Mouse (Mus musculus): Measurements from ENCODE around the gene Dhrs4. TPM values are rescaled to one million over a fixed set of nuclear protein-coding genes. Genes with fewer than 3 reads are reported as not detected.

Dhrs4 gene
- total and polyA plus RNA-seq, 3 experiments, result 22.7 to 34.2 TPM; not detected in 1

DNA sequence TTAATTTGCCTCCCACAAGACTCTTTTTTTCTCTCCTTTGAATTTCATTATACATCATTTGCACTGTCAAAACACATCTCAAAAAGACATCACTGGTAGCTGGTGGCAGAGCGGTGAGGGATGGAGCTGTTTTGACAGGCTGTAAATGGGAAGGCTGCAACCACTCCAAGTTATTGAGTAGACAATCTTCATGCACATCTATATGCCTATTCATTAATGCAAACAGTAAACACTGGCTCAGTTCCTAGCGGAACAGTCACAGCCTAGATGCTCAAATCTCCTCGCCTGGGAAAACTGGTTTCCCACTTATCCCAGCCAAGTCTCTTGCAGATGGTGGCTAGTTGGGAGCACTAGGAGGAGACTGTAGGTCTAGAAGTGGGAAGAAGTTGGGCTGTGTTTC is 19.8 kb upstream of the Dhrs4 start:
- Histone ChIP-seq H3K79me2 (ENCODE audit: control insufficient read depth, insufficient read depth, low read length, poor library complexity) (no peaks in the 10 kb centered on the region), H3K36me3 (ENCODE audit: control insufficient read depth in 1 of 2, insufficient read depth in 2 of 2, low read length in 2 of 2) (no peaks in the 10 kb centered on the region), H3K27ac (ENCODE audit: control insufficient read depth, low read depth, low read length) (no peak overlapping the region), H3K4me3 (ENCODE audit: control insufficient read depth in 1 of 2, insufficient read depth in 1 of 2, low read depth in 2 of 2, low read length in 2 of 2) (no peak overlapping the region), H3K9me3 (replicated peaks; ENCODE audit: insufficient read depth, low read length) (no peaks in the 10 kb centered on the region), H3K27me3 (ENCODE audit: control insufficient read depth in 1 of 2, insufficient read depth in 2 of 2, low read length in 2 of 2) (peaks cover 5 to 6% of the 10 kb centered on the region in 2 experiments; a peak in 3 of 4 replicates), H3K4me1 (ENCODE audit: control insufficient read depth in 1 of 2, insufficient read depth in 2 of 2, low read length in 2 of 2) (no peaks in the 10 kb centered on the region), H3K9ac (ENCODE audit: control insufficient read depth, low read depth, low read length, poor library complexity, severe bottlenecking) (no peak overlapping the region)
- no peak for TF ChIP-seq ZC3H11A (IDR thresholded peaks at IDR 0.05; ENCODE audit: low read depth, low read length)
- TF ChIP-seq POLR2AphosphoS2 (IDR thresholded peaks at IDR 0.05; ENCODE audit: low read length), result no peak
- TF ChIP-seq CTCF (IDR thresholded peaks at IDR 0.05 in 2 of 3, conservative IDR thresholded peaks at IDR 0.05 in 1 of 3; ENCODE audit: control insufficient read depth in 1 of 3, insufficient read depth in 1 of 3, low read depth in 2 of 3, low read length in 3 of 3, poor library complexity in 1 of 3, severe bottlenecking in 1 of 3), result no peak
- TF ChIP-seq ELF1 (IDR thresholded peaks at IDR 0.05; ENCODE audit: low read depth, low read length), result no peak
- TF ChIP-seq MAZ (IDR thresholded peaks at IDR 0.05; ENCODE audit: low read depth, low read length), result no peak
- TF ChIP-seq NELFE (IDR thresholded peaks at IDR 0.05; ENCODE audit: low read depth, low read length), result no peak
- no peak for DNase-seq (ENCODE audit: low read depth, low spot score)

DNA sequence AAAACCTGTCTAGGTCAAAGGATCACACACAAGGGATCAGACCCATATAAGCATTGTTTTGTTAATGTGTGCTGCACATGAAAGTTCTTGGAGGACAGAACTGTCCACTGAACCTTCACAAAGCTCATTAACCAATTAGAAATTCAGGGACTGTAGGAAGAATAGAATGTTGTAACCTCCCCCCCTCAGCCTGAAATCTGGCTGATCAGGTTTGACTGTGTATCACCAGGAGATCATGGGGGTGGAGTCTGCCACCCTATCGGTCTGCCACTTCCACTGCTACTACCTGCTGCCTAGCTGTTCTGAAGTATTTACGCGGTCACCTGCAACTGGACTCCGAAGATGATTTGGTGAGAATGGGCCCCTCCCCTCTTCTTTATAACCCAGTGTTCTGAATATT is 18.8 kb upstream of the Dhrs4 start:
- Histone ChIP-seq H3K9me3 (replicated peaks; ENCODE audit: insufficient read depth, low read length) (no peaks in the 10 kb centered on the region), H3K36me3 (ENCODE audit: control insufficient read depth in 1 of 2, insufficient read depth in 2 of 2, low read length in 2 of 2) (no peaks in the 10 kb centered on the region), H3K4me3 (ENCODE audit: control insufficient read depth in 1 of 2, insufficient read depth in 1 of 2, low read depth in 2 of 2, low read length in 2 of 2) (no peak overlapping the region), H3K4me1 (ENCODE audit: control insufficient read depth in 1 of 2, insufficient read depth in 2 of 2, low read length in 2 of 2) (no peaks in the 10 kb centered on the region), H3K27ac (ENCODE audit: control insufficient read depth, low read depth, low read length) (no peak overlapping the region), H3K79me2 (ENCODE audit: control insufficient read depth, insufficient read depth, low read length, poor library complexity) (no peaks in the 10 kb centered on the region), H3K9ac (ENCODE audit: control insufficient read depth, low read depth, low read length, poor library complexity, severe bottlenecking) (no peak overlapping the region), H3K27me3 (ENCODE audit: control insufficient read depth in 1 of 2, insufficient read depth in 2 of 2, low read length in 2 of 2) (peaks cover 5 to 9% of the 10 kb centered on the region in 2 experiments)
- DNase-seq (ENCODE audit: low read depth, low spot score), result no peak
- TF ChIP-seq NELFE (IDR thresholded peaks at IDR 0.05; ENCODE audit: low read depth, low read length) (no peak), CTCF (IDR thresholded peaks at IDR 0.05 in 2 of 3, conservative IDR thresholded peaks at IDR 0.05 in 1 of 3; ENCODE audit: control insufficient read depth in 1 of 3, insufficient read depth in 1 of 3, low read depth in 2 of 3, low read length in 3 of 3, poor library complexity in 1 of 3, severe bottlenecking in 1 of 3) (no peak), RAD21 (IDR thresholded peaks at IDR 0.05; ENCODE audit: low read depth, low read length) (no peak)

DNA sequence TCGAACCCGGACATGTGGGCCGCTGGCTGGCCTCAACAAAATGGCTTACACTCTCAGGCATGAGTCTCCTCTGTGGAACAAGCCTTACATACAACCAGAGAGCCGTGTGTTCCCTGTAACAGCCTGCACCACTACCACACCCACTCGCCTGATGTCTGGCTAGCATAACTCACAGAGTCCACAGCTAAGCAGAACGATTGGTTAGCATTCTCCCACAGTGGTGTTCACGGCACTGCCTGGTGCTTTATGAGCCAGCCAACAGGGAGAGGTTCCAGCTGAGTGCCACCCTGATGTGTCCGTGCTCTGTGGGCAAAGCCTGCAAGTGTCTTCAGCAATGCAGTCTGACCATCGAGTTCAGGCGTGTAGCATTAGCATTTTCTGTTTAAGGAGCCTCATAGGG is 18.3 kb upstream of the Dhrs4 start:
- H3K79me2 ChIP-seq (ENCODE audit: control insufficient read depth, insufficient read depth, low read length, poor library complexity), result no peaks in the 10 kb centered on the region
- peaks cover 5 to 9% of the 10 kb centered on the region in 2 experiments for H3K27me3 ChIP-seq (ENCODE audit: control insufficient read depth in 1 of 2, insufficient read depth in 2 of 2, low read length in 2 of 2)
- H3K4me1 ChIP-seq (ENCODE audit: control insufficient read depth in 1 of 2, insufficient read depth in 2 of 2, low read length in 2 of 2), result no peaks in the 10 kb centered on the region
- no peak for DNase-seq (ENCODE audit: low read depth, low spot score)
- no peaks in the 10 kb centered on the region for H3K36me3 ChIP-seq (ENCODE audit: control insufficient read depth in 1 of 2, insufficient read depth in 2 of 2, low read length in 2 of 2)
- TF ChIP-seq JUND (IDR thresholded peaks at IDR 0.05; ENCODE audit: low read depth, low read length) (no peak), POLR2AphosphoS2 (IDR thresholded peaks at IDR 0.05; ENCODE audit: low read length) (no peak), ZNF384 (IDR thresholded peaks at IDR 0.05; ENCODE audit: low read depth, low read length) (no peak), ELF1 (IDR thresholded peaks at IDR 0.05; ENCODE audit: low read depth, low read length) (no peak), ZMIZ1 (IDR thresholded peaks at IDR 0.05; ENCODE audit: low read depth, low read length) (no peak), TCF12 (IDR thresholded peaks at IDR 0.05; ENCODE audit: low read depth, low read length) (no peak), KAT2A (conservative IDR thresholded peaks at IDR 0.05; ENCODE audit: low read depth, low read length) (no peak), ZC3H11A (IDR thresholded peaks at IDR 0.05; ENCODE audit: low read depth, low read length) (no peak), MAX (IDR thresholded peaks at IDR 0.05; ENCODE audit: low read length) (no peak), CHD2 (IDR thresholded peaks at IDR 0.05; ENCODE audit: low read length) (no peak), MAZ (IDR thresholded peaks at IDR 0.05; ENCODE audit: low read depth, low read length) (no peak), CHD1 (IDR thresholded peaks at IDR 0.05; ENCODE audit: low read depth, low read length) (no peak), USF1 (IDR thresholded peaks at IDR 0.05; ENCODE audit: low read depth, low read length) (no peak)
- no peak overlapping the region for H3K9ac ChIP-seq (ENCODE audit: control insufficient read depth, low read depth, low read length, poor library complexity, severe bottlenecking)
- H3K27ac ChIP-seq (ENCODE audit: control insufficient read depth, low read depth, low read length), result no peak overlapping the region
- no peaks in the 10 kb centered on the region for H3K9me3 ChIP-seq (replicated peaks; ENCODE audit: insufficient read depth, low read length)
- H3K4me3 ChIP-seq (ENCODE audit: control insufficient read depth in 1 of 2, insufficient read depth in 1 of 2, low read depth in 2 of 2, low read length in 2 of 2), result no peak overlapping the region

Measured in MEL (cell line).